Mouse (Mus musculus): ENCODE data around the gene Csnk1g2.

Csnk1g2 gene

GRCm38 (mm10) chr10:80665459-80665858 is 42.8 kb downstream of the Csnk1g2 start:
- DNase-seq, result no peak

GRCm38 (mm10) chr10:80665981-80666733 is 43.5 kb downstream of the Csnk1g2 start:
- no peak for DNase-seq

DNA sequence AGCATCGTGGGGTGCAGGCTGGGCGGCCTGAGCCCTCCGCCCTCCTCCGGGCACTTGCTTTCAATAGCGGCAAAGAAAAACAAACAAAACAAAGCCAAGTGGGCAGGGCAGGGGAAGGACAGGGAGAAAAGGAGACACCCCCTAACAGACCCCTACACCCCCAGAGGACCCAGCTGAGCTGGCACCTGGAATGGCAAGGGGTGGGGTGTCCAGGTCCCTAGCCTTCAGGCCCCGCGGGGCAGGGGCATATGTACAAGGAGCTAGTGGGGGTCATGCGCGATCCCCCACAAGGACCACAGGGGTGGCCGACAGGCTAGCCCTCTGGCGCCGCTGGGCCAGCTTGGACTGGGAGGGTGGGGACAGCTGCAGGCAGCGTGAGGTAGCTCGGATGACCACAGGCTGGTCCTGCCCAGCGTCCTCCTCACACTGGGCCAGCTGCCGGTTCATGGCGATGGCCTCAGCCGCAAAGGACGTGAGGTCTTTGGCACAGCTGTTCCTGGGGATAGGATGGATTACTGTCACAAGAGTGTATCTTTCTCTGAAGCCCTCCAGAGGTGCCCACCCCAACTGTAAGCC is 44.3 kb downstream of the Csnk1g2 start:
- DNase-seq, result no peak

- DNase-seq, result no peak
These were observed 46.0 kb downstream of the Csnk1g2 start for GRCm38 (mm10) chr10:80668614-80669013.

- no peak for DNase-seq
These were observed 46.4 kb downstream of the Csnk1g2 start for GRCm38 (mm10) chr10:80669018-80669417.

GRCm38 (mm10) chr10:80669737-80670485 is 47.3 kb downstream of the Csnk1g2 start:
- no peak for DNase-seq

GRCm38 (mm10) chr10:80670531-80670930 is 47.9 kb downstream of the Csnk1g2 start:
- DNase-seq, result no peak

- DNase-seq, result no peak
These were observed 48.6 kb downstream of the Csnk1g2 start for GRCm38 (mm10) chr10:80671251-80671650.

DNA sequence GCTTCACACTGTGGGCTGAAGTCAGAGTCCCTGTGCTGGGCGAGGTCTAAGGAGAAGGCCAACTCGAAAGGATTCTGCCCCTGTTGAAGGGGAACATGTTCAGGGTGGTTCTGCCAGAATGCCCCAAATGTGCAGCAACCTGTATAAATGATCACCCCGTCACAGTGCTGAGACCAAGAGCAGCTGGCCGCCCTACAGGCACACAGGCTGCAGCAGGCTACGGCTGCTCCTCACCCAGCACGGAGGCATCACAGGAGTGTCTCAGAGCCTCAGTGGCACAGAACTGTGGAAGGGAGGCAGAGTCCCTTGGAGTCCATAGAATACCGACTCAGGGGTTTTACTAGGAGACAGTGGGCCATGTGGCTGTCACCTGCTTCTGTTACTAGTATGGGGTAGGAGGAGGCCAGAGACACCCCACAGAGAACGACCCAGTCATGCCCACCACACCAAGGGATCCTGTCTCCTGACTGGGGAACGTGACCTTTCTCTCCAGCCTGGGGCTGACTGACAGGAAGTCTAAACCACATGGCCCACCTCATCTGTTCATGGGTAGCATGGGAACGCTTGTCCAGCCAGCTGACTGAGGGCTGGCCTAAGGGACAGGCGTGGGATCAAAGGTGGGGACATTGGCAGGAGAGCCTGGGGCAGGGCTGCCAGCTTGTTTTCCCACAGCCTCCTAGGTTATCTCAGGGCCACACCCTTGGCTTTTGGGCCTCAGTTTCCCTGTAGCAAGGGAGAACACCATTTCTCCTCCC is 49.5 kb downstream of the Csnk1g2 start:
- DNase-seq, result no peak

- no peak for DNase-seq
These were observed 51.1 kb downstream of the Csnk1g2 start for GRCm38 (mm10) chr10:80673690-80674089.

GRCm38 (mm10) chr10:80674161-80674711 is 51.6 kb downstream of the Csnk1g2 start:
- DNase-seq, result no peak

DNA sequence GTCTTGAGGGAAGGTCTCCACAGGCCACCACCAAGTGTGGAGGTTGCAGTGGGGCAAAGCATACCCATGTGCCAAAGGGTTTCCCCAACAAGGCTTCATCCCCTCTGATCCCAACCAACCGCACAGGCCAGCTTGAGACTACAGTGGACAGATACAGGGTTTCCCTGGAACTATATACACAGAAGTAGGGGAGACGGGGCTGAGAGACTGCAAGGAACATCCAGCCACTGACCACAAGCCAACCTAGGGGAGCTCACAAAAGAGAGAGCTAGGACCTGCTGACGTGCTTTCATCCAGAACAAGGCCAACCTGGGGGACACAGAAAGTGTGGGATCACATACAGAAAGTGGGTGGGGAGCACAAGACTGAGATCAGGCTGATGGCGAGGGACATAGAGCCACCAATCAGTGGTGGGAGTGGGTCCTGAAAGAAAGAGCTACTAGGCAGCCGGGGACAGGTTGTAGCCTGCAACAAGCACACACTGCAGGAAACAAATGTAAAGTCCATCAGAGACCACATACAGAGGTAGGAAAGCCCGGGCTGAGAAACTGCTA is 52.3 kb downstream of the Csnk1g2 start:
- DNase-seq, result no peak

GRCm38 (mm10) chr10:80675405-80676197 is 53.0 kb downstream of the Csnk1g2 start:
- no peak for DNase-seq

- DNase-seq, result peak; percentile 100
These were observed 53.7 kb downstream of the Csnk1g2 start for GRCm38 (mm10) chr10:80676198-80676928.

GRCm38 (mm10) chr10:80677128-80677875 is 54.7 kb downstream of the Csnk1g2 start:
- no peak for DNase-seq

- peak; percentile 94 for DNase-seq
These were observed 55.4 kb downstream of the Csnk1g2 start, which contains the start of gene Mknk2 for GRCm38 (mm10) chr10:80677942-80678436. Gene Mknk2 (minus strand): TSS chr10:80678112.

DNA sequence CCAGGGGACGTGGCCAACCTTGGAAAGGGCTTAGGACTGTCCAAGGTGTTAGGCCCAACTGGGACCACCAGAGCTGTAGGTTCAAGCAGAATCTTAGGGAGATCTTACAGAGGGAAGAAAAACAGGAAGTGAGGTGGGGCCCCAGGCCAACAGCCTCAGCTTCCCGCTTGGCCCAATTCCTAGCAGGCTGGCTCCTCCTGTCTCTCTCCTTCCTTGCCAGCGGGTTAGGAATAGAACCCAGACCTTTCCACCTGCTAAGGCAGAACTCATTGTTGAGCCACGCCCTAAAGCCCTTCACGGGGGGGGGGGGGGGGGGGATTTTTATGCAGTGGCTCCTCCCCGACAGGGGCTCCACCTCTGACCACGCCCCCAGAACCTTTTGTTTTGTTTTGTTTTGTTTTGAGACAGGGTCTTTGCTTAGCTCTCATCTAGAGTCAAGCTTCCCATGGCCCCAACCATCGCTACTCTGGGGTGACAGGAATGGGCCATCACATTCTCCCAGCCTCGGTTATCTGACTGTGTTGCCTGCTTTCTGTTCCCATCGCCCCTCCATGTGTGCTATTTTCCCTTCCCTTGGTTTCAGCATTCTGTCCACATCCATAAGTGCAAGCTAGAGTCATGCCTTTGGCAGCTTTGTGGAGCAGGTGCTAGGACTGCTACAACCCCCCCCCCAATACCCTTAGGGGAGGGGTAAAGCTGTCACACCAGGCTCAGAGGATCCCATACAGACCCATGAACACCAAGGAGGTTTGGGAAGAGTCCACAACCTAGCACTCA is 56.2 kb downstream of the Csnk1g2 start:
- no peak for DNase-seq

DNA sequence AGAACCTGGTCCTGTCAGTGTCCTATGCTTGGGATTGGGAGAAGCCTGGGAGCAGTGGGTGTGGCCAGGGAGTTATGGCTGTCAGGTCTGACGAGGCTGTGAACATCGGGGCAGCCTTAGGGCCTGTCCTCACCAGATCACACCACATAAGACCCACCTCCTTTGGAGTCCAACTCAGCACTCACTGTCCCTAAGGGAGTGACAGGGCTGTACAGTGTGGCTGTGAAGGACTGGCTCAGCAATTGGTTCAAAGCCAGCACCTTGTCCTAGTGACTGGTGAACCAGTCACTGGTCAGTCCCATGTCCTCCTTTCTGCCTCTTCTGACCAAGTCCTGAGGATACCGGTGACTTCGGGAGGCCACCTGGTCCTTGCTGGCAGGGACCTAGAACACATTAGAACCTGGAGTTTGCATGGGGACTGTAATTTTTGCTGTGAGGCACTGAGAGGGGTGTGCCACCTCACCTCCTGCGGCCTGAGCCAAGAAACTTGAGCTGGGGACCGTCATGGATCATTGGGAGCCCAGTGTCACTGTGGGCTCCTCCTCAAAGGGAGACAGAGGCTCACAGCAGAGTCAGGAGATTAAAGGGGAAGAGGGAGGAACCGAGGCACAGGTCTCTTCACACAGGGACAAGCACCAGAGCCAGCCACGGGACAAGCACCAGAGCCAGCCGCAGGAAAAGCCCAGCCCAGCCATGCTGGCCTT is 57.1 kb downstream of the Csnk1g2 start:
- no peak for DNase-seq
